Mouse (Mus musculus): Measurements from ENCODE around the gene Npm3. TPM values are rescaled to one million over a fixed set of nuclear protein-coding genes. Genes with fewer than 3 reads are reported as not detected.
A peak's percentile ranks its signal among the peaks of the same experiment; 100 is the strongest.

Gene Npm3
- polyA plus RNA-seq, 1 experiment from 2014 or later, result 17.0 TPM

GRCm38 (mm10) chr19:45785470-45785869, 36.1 kb upstream of the Npm3 start:
- no peak overlapping the region for H3K4me2 ChIP-seq (replicated peaks)
- no peaks in the 10 kb centered on the region for H3K9me3 ChIP-seq (replicated peaks)
- H3K27ac ChIP-seq (replicated peaks), result no peak overlapping the region
- no peaks in the 10 kb centered on the region for H3K27me3 ChIP-seq
- 49% methylated on average over 3 of the region's 3 CpGs for WGBS
- no peaks in the 10 kb centered on the region for H3K36me3 ChIP-seq
- ATAC-seq (ENCODE audit: insufficient number of reproducible peaks, low FRiP score, low TSS enrichment, low read depth), result no peak
- no peak overlapping the region for H3K9ac ChIP-seq
- H3K4me1 ChIP-seq, result peaks cover 21% of the 10 kb centered on the region
- H3K4me3 ChIP-seq (replicated peaks), result no peak overlapping the region

- no peaks in the 10 kb centered on the region for H3K27me3 ChIP-seq
- H3K4me3 ChIP-seq (replicated peaks), result peak overlapping the region; percentile 93
- H3K4me1 ChIP-seq, result peaks cover 24% of the 10 kb centered on the region
- 30% methylated on average over 17 of the region's 17 CpGs for whole genome bisulfite sequencing
- peak overlapping the region; percentile 59 for H3K4me2 ChIP-seq (replicated peaks)
- H3K27ac ChIP-seq (replicated peaks), result peak overlapping the region; percentile 78
- no peak for ATAC-seq (ENCODE audit: insufficient number of reproducible peaks, low FRiP score, low TSS enrichment, low read depth)
- no peak overlapping the region for H3K9ac ChIP-seq
- peaks cover 8% of the 10 kb centered on the region; the same call in 1 of the 2 replicates for H3K36me3 ChIP-seq
- no peaks in the 10 kb centered on the region for H3K9me3 ChIP-seq (replicated peaks)
Observed at GRCm38 (mm10) chr19:45783933-45784576, 34.7 kb upstream of the Npm3 start.

GRCm38 (mm10) chr19:45783181-45783932, 34.0 kb upstream of the Npm3 start, which contains the start of gene Mgea5:
Mgea5 (minus strand) TSS chr19:45783837.
- peaks cover 13% of the 10 kb centered on the region; the same call in 1 of the 2 replicates for H3K36me3 ChIP-seq
- H3K4me1 ChIP-seq, result peaks cover 24% of the 10 kb centered on the region
- H3K27me3 ChIP-seq, result no peaks in the 10 kb centered on the region
- peak within 1 kb of the TSS; percentile 60 for H3K4me2 ChIP-seq (replicated peaks)
- H3K9ac ChIP-seq, result peak within 1 kb of the TSS; percentile 100
- no peaks in the 10 kb centered on the region for H3K9me3 ChIP-seq (replicated peaks)
- under 1% methylated on average over 52 of the region's 71 CpGs for WGBS
- peak within 1 kb of the TSS; percentile 98 for H3K27ac ChIP-seq (replicated peaks)
- peak; percentile 98 for ATAC-seq (ENCODE audit: insufficient number of reproducible peaks, low FRiP score, low TSS enrichment, low read depth)
- H3K4me3 ChIP-seq (replicated peaks), result peak within 1 kb of the TSS; percentile 93

GRCm38 (mm10) chr19:45782315-45783001, 33.1 kb upstream of the Npm3 start:
- H3K9me3 ChIP-seq (replicated peaks), result no peaks in the 10 kb centered on the region
- under 1% methylated on average over 36 of the region's 36 CpGs for WGBS
- ATAC-seq (ENCODE audit: insufficient number of reproducible peaks, low FRiP score, low TSS enrichment, low read depth), result peak; percentile 12

GRCm38 (mm10) chr19:45781676-45782075, 32.3 kb upstream of the Npm3 start:
- no peak for ATAC-seq (ENCODE audit: insufficient number of reproducible peaks, low FRiP score, low TSS enrichment, low read depth)
- Histone ChIP-seq H3K36me3 (peaks cover 30% of the 10 kb centered on the region), H3K27ac (replicated peaks) (no peak overlapping the region), H3K4me3 (replicated peaks) (peak overlapping the region; percentile 93), H3K27me3 (no peaks in the 10 kb centered on the region), H3K4me2 (replicated peaks) (peak overlapping the region; percentile 60), H3K9ac (no peak overlapping the region), H3K9me3 (replicated peaks) (no peaks in the 10 kb centered on the region), H3K4me1 (peaks cover 24% of the 10 kb centered on the region)
- 53% methylated on average over 8 of the region's 8 CpGs for WGBS

More at GRCm38 (mm10) chr19:45782315-45783001, 33.1 kb upstream of the Npm3 start:
- peak overlapping the region; percentile 100 for H3K9ac ChIP-seq
- H3K4me3 ChIP-seq (replicated peaks), result peak overlapping the region; percentile 93
- H3K4me2 ChIP-seq (replicated peaks), result peak overlapping the region; percentile 60
- peaks cover 22% of the 10 kb centered on the region for H3K36me3 ChIP-seq
- peaks cover 24% of the 10 kb centered on the region for H3K4me1 ChIP-seq
- H3K27me3 ChIP-seq, result no peaks in the 10 kb centered on the region
- peak overlapping the region; percentile 98 for H3K27ac ChIP-seq (replicated peaks)

- Histone ChIP-seq H3K9ac (no peak overlapping the region), H3K9me3 (replicated peaks) (no peaks in the 10 kb centered on the region), H3K27ac (replicated peaks) (no peak overlapping the region), H3K4me2 (replicated peaks) (peak overlapping the region; percentile 0; the same call in 1 of the 2 replicates), H3K4me3 (replicated peaks) (no peak overlapping the region), H3K4me1 (peaks cover 20% of the 10 kb centered on the region), H3K27me3 (no peaks in the 10 kb centered on the region), H3K36me3 (peaks cover 41% of the 10 kb centered on the region)
- ATAC-seq (ENCODE audit: insufficient number of reproducible peaks, low FRiP score, low TSS enrichment, low read depth), result no peak
- 88% methylated on average over 13 of the region's 13 CpGs for WGBS
Observed at GRCm38 (mm10) chr19:45780350-45780915, 31.0 kb upstream of the Npm3 start.

- no peak for ATAC-seq (ENCODE audit: insufficient number of reproducible peaks, low FRiP score, low TSS enrichment, low read depth)
- no peak overlapping the region for H3K4me2 ChIP-seq (replicated peaks)
- no peak overlapping the region for H3K27ac ChIP-seq (replicated peaks)
- no peak overlapping the region for H3K9ac ChIP-seq
- H3K27me3 ChIP-seq, result no peaks in the 10 kb centered on the region
- H3K4me3 ChIP-seq (replicated peaks), result no peak overlapping the region
- H3K4me1 ChIP-seq, result peaks cover 3% of the 10 kb centered on the region
- H3K36me3 ChIP-seq, result peaks cover 89% of the 10 kb centered on the region
- H3K9me3 ChIP-seq (replicated peaks), result no peaks in the 10 kb centered on the region
- WGBS, result 79% methylated on average over 2 of the region's 2 CpGs
Observed at GRCm38 (mm10) chr19:45775486-45775885, 26.1 kb upstream of the Npm3 start.

- WGBS, result 88% methylated on average over 5 of the region's 5 CpGs
Observed at GRCm38 (mm10) chr19:45771501-45771900, 22.1 kb upstream of the Npm3 start.

GRCm38 (mm10) chr19:45760810-45761209, 11.4 kb upstream of the Npm3 start:
- no peaks in the 10 kb centered on the region for H3K9me3 ChIP-seq (replicated peaks)
- H3K4me2 ChIP-seq (replicated peaks), result no peak overlapping the region
- no peak overlapping the region for H3K4me3 ChIP-seq (replicated peaks)
- H3K36me3 ChIP-seq, result peaks cover 83% of the 10 kb centered on the region
- 92% methylated on average over 3 of the region's 3 CpGs for WGBS
- H3K27me3 ChIP-seq, result no peaks in the 10 kb centered on the region
- H3K4me1 ChIP-seq, result no peaks in the 10 kb centered on the region
- no peak overlapping the region for H3K27ac ChIP-seq (replicated peaks)
- no peak overlapping the region for H3K9ac ChIP-seq
- ATAC-seq (ENCODE audit: insufficient number of reproducible peaks, low FRiP score, low TSS enrichment, low read depth), result no peak

More at GRCm38 (mm10) chr19:45771501-45771900, 22.1 kb upstream of the Npm3 start:
- no peaks in the 10 kb centered on the region for H3K27me3 ChIP-seq
- H3K36me3 ChIP-seq, result peaks cover 95% of the 10 kb centered on the region
- ATAC-seq (ENCODE audit: insufficient number of reproducible peaks, low FRiP score, low TSS enrichment, low read depth), result no peak
- no peak overlapping the region for H3K4me3 ChIP-seq (replicated peaks)
- H3K9me3 ChIP-seq (replicated peaks), result no peaks in the 10 kb centered on the region
- H3K4me2 ChIP-seq (replicated peaks), result no peak overlapping the region
- no peaks in the 10 kb centered on the region for H3K4me1 ChIP-seq
- H3K9ac ChIP-seq, result no peak overlapping the region
- no peak overlapping the region for H3K27ac ChIP-seq (replicated peaks)

GRCm38 (mm10) chr19:45758671-45759070, 9.3 kb upstream of the Npm3 start:
- H3K4me1 ChIP-seq, result no peaks in the 10 kb centered on the region
- no peak overlapping the region for H3K4me2 ChIP-seq (replicated peaks)
- no peaks in the 10 kb centered on the region for H3K27me3 ChIP-seq
- H3K27ac ChIP-seq (replicated peaks), result no peak overlapping the region
- WGBS, result 86% methylated on average over 5 of the region's 5 CpGs
- ATAC-seq (ENCODE audit: insufficient number of reproducible peaks, low FRiP score, low TSS enrichment, low read depth), result no peak
- H3K9me3 ChIP-seq (replicated peaks), result no peaks in the 10 kb centered on the region
- peaks cover 87% of the 10 kb centered on the region for H3K36me3 ChIP-seq
- no peak overlapping the region for H3K4me3 ChIP-seq (replicated peaks)
- H3K9ac ChIP-seq, result no peak overlapping the region

GRCm38 (mm10) chr19:45753551-45753950, 4.2 kb upstream of the Npm3 start:
- Histone ChIP-seq H3K27ac (replicated peaks) (no peak overlapping the region), H3K4me3 (replicated peaks) (no peak overlapping the region), H3K27me3 (no peaks in the 10 kb centered on the region), H3K4me1 (peaks cover 4% of the 10 kb centered on the region), H3K4me2 (replicated peaks) (no peak overlapping the region), H3K36me3 (peaks cover 64% of the 10 kb centered on the region), H3K9ac (no peak overlapping the region), H3K9me3 (replicated peaks) (no peaks in the 10 kb centered on the region)
- 88% methylated on average over 3 of the region's 3 CpGs for WGBS
- ATAC-seq (ENCODE audit: insufficient number of reproducible peaks, low FRiP score, low TSS enrichment, low read depth), result no peak

All from embryonic facial prominence, embryonic 15.5 days (tissue).